Mouse (Mus musculus) G1E (cell line): ENCODE data around the gene Tnnt2.

ENCODE experiments used
- CTCF ChIP-seq: IDR thresholded peaks from 2 replicates; pipeline ENCODE4 v1.5.1; 2012; ENCODE audit warnings: low read depth, low read length, inconsistent platforms, mixed read lengths
- GATA1 ChIP-seq: IDR thresholded peaks from 2 replicates; pipeline ENCODE4 v1.6.1; 2012; ENCODE audit warnings: borderline replicate concordance, low read length, inconsistent platforms, mixed read lengths
- TAL1 ChIP-seq: conservative IDR thresholded peaks from 2 replicates; pipeline ENCODE4 v1.6.1; 2012; ENCODE audit warnings: low read depth, low read length, inconsistent platforms, mixed read lengths

DNA sequence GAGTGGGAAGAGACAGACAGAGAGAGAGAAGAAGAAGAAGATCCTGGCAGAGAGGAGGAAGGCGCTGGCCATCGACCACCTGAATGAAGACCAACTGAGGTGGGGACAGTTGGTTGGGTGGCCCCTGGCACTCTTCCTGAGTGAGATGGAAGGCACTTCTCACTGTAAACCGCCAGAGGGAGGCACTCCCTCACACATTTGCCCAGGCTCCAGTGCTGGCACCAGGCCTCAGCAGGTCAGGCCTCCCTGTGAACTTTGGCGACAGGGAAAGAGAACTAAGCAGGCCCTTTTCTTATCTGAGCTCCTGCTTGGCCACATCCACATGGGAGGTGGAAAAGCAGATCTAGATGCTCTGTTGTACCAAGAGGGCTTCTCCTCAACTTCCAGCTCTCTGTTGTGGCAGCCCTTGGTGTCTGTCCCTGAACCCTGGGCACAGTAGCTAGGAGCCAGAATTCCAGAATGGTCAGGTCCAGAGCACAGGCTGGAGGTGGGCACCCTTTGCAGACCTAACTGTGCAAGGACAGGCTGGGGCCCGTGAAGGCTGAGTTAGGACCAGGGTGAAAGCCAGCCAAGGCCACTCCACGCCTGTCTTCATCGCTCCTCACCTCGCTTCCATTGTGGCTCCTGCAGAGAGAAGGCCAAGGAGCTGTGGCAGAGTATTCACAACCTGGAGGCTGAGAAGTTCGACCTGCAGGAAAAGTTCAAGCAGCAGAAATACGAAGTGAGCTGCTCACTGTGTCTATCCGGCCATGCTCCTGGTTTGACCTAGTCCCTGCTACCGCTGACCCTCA is 14.8 kb downstream of the Tnnt2 start:
- no peak for TF ChIP-seq GATA1
- no peak for TF ChIP-seq CTCF
- TF ChIP-seq TAL1: no peak
